Mouse (Mus musculus) kidney, postnatal 14 days (tissue): ENCODE measurements around the gene 2210016F16Rik.
"Not testable (repeated sequence)": the region's sequence is repeated elsewhere in the genome, so short reads cannot be mapped to it uniquely, and the experiment has no call there.

ENCODE experiments used
- DNase-seq: peaks from one replicate; pipeline ENCODE4 v3.0.0; 2022; ENCODE audit warnings: mixed read lengths

The 2210016F16Rik gene

DNA sequence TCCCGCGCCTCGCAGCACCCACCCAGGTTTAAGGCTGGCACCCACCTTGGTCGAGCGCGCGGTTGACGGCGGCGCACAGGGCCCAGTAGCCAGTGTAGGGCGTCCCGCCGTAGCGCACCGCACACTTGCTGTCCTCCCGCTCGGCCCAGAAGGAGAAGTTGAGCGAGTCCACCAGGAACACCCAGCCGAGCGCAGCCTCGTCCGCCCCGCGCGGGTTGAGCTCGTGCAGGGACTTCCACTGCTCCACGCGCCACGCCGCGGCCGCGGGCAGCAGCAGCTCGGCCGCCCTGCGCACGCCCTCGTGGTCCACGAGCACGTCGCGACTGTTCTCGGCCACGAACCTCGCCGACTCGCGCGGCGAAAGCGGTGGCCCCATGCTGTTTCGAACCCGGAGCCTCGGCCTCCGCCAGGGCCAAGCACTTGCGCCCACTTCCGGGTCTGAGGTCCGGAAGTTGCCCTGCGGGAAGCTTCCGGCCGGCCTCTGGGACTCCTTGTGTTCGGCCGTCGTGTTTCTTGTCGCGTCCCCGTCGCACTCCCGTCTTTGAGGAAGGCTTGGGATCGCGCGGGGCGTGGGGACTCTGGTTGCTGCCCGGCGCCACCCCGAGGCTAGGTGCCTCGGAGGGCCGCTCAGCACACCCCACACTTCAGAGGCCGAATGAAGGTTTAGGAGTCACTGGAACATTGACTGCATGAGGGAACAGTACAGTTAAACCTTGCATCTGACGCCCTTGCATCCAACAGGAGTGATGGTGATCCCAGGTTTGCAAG is at the start of gene 2210016F16Rik:
2210016F16Rik (minus strand) TSS at position 447 of the 768 bp plus-strand sequence.
- DNase-seq = peak; percentile 75

DNA sequence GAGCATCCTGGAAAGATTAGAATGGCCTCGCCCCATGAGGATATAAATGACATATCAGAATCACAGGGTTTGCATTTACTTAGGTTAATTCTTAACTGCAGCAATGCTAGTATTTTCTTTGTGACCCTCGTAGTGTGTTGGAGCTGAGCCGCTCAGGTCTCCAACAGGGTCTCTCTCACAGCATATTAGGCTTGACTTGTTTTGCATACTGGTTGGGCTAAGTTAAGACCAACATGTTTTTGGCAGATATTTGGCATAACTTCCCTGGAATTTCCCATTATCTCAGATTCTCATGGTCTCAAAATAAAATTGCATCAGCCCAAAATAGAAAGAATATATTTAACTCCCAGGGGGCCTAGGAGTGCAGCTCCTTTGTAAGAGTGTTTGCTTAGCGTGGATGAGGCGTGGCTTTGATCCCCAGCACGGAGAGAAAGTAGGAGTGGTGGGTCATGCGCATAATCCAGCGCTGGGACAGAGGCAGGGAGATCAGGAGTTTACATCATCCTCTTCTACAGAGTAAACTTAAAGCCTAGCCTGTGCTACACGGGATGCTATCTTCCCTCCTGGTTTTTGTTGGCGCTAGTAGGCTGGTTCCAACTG is 38.1 kb upstream of the 2210016F16Rik start:
- DNase-seq = no peak

DNA sequence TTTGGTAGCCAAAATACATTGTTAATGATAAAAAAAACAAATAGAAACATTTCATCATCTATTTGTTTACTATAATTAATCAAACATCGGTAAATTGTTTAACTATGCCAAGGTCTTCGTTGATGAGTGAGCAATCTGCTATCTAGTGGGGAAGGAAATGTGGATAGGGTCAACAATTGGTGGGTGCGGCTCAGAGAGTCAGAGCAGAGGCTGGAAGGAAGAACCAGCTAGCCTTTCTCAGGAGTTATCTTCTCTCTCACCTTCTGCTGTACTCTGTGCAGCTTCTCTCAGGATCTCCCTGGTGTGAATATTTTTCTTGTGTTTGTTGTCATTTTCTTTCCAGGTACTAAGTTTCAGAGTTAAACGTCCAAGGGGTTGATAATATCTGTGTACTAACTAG is 37.2 kb upstream of the 2210016F16Rik start:
- no peak for DNase-seq

DNA sequence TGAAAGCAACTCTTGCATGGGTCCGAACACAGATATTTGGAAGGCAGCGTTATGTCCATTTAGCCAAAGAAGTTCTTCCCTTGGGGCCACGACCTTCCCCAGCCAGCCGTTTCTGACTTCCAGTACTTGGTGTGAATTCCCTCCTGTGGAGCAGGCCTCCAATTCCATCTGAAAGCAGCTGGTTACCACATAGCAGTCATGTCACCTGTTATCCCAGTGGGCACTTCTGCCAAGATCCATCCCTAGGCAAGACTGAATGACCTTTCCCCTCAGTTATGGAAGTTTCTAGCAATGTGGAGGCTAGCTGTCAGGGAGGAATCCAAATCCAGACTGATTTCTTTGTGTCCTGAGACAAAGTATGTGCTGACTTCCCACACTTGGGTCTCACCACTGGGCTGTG is 36.0 kb upstream of the 2210016F16Rik start:
- DNase-seq = no peak

DNA sequence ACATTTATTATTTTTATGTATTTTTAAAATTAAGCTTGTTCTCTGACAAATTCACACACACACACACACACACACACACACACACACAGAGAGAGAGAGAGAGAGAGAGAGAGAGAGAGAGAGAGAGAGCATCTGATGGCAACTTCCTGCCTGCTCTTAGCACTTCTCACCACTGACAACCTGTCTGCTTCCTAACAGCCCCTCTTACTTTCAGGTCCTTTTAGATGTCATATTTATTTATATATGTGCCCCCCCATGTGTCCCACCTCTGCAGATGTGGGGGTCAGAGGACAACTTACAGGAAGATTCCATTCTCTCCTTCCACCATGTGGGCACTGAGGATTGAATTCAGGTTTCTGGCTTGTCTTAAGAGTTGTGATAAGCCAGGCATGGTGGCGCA is 34.2 kb upstream of the 2210016F16Rik start:
- no peak for DNase-seq

DNA sequence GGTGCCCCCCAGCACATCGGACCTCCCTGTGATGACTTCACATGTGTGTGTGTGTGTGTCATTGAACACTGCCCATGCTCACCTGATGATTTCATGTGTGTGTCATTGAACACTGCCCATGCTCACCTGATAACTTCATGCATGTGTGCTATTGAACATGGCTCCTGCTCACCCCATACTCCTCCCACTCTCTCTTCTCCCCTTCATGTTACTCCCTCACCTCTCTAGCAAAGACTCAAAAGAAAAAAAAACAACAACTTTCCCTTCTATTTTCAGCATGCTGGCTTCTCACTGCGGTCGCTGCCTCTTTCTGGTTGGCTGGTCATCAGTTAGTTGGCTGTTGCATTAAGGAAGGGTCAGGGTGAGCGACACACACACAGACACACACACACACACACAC is 33.6 kb upstream of the 2210016F16Rik start:
- DNase-seq = no peak

DNA sequence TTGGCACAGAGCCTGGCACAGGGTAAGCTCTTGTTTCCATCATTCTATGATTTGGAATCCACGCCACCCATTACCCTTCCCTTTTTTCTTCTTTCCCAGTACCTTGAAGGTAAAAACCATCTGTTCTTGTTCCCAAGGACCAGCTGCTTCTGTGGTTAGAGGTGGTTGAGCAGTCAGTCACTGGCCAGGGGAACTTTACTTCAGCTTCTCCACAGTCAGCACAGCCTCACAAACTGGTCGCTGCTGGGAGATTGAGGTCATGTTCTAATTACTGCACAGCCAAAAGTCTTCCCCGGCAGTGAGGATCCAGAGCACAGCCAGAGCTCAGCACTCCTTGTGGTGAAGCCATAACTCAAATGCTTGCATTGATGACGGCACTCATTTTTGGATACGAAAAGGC is 30.8 kb upstream of the 2210016F16Rik start:
- DNase-seq = no peak

DNA sequence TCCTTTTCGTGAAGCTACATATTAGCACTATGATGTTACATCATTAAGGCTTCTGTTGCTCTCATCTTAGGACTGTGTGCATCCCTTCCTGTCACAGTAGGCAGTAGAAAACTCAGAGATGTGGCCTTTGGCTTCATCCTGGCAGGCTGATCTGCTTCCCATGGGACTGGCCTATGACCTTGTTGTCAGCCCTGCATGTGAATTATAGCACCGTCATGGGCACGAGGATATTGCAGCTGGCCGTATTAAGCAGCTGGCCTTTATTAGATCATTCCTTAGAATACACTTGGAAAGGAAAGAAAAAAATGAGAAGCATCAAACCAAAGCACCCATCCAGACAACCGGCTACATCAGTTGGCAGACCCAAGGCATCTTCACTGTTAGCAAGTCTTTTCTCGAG is 30.3 kb upstream of the 2210016F16Rik start:
- DNase-seq = peak; percentile 56

DNA sequence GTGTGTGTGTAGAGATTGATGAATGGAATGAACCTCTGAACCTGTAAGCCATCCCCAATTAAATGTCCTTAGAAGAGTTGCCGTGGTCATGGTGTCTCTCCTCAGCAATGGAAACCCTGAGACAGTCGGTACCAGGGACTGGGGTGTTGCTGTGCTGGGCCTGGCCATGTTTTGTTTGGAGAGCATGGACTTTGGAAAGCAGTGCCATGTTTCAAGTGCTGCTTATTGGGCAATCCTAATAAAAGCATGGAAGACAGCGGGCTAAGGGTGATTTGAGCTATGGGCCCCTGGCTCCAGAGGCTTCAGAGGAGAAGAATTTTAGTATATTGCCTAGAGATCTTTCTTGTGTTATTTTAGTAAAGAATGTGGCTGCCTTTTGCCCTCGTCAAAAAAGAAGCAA is 26.0 kb upstream of the 2210016F16Rik start:
- no peak for DNase-seq

DNA sequence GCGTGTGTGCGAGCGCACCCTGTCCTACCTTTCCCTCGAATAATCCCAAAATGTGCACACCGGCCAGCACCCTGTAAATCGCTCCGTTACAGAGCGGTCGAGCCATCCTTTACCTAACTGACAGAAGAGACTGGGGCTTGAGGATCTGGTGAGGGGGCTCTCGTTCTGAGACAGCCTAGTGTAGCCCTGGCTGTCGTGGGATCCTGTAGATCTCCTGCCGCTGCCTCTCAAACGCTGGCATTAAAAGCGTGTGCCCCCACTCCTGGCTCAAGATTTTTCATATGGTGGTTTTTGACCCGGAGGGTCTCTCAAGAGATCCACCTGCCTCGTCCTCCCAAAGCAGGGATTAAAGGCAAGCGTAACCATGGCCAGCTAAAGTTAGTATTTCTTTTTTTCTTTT is 18.2 kb upstream of the 2210016F16Rik start, which contains the start of gene Hnrnpk:
Hnrnpk (minus strand) TSS at position 101 of the 400 bp plus-strand sequence.
- not testable (repeated sequence) for DNase-seq

DNA sequence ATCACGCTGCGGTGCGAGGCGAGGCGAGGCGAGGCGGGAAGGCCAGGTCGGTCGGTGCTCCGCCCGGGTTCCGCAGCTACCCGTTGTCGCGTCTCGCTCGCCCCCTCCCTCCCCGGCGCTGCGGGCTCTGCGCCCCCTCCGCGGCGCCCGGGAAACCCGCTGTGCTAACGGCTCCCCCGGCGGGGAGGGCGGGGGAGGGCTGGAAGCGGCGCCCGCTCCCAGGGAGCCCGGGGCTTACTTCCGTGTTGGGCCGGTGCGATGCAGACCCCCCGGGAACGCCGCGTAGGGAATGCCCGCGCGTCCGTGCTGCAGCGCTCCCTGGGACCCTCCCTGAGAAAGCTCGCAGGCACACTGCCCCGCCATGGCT is 17.7 kb upstream of the 2210016F16Rik start:
- DNase-seq = peak; percentile 93

DNA sequence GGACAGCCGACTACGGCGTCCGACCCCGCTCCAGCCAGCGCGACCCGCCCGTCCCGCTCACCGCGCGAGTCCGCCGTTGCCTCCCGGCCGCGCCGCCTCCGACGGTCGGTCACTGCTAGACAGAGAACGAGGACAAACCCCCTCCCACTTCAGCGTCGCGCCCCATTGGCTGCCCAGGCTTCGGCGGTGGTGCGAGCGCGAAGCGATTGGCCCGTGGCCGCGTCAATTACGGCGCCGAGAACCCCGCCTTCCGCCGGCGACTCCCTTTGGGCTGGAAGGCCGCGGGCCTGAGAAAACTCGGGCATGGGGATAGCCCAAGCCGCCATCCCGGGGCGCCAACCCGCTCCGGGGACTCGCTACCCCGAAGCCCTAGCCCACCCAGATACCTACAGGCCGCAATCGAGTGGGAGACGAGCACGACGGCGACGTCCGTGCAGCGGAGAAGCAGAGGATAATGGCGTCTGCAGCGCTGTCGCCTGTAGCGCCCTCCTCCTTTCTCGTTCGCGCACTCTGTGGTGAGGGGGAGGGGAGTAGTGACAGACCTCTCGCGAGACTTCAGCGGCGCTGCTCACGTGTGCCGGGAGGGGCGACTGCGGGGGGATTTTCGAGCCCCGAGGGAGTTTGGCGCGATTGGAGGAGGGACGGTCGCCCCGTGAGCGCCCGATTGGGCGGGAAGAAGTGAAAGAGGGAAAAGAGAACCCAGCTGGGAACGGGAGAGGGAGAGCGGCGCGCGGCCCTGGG is 17.1 kb upstream of the 2210016F16Rik start, which contains the start of gene Rmi1:
Rmi1 (plus strand) TSS at position 246 of the 741 bp plus-strand sequence.
- peak; percentile 98 for DNase-seq

DNA sequence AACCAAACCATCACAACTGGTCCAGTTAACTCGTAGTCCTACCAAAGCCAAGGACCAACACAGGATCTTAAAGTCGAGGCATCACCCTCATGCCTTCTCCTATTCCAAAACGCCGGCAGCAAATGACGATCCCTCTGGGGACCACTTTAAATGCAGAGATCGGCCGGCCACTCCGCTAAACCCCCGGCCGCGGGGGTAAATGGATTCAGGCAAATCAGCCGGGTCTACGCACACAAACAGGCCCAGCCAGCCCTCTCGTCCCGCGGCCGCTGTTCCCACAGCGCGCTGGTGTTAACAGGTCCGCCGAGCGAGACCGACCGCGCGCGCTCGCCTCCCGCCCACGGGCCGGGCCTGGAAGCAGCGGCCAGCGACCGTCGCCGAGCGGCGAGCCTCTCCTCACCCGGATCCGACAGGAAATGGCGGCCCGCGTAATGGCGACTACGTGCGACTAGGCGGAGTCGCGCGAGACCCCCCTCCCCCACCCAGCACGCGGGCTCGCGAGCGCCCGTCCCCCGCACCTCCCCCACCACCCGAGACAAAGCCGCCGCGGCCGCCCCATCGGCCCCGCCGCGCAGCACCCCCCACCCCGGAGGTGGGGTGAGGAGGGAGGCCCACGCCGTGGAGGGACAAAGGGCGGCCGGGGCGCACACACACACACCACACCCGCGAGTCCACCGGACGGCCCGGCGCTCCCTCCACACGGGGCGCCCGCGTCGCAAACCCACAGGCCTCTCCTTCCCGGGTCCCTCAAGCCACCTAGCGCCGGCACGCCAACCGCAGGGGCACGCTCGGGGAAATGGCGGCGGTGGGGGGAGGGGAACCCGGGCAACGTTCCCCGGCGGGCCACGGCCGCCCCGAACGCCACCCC is 16.3 kb upstream of the 2210016F16Rik start:
- peak; percentile 88 for DNase-seq

DNA sequence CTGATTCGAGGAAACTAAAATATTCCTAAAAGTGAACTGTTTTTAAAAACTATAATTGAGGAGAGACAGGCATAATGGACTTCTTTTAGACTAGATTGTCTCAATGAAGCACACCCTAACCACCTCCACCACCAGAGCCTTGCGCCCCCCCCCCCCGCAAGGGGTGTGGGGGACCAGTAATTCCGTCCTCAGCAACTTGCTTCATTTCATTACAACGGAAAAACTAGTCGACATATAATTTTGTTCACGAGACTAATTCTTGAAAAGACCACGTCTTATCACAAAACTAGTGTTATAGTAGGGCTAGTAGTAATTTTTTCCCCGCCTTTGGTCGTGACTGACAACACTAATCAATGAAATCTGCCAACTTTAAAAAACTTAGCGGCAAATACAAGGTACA is 15.6 kb upstream of the 2210016F16Rik start:
- DNase-seq = no peak

DNA sequence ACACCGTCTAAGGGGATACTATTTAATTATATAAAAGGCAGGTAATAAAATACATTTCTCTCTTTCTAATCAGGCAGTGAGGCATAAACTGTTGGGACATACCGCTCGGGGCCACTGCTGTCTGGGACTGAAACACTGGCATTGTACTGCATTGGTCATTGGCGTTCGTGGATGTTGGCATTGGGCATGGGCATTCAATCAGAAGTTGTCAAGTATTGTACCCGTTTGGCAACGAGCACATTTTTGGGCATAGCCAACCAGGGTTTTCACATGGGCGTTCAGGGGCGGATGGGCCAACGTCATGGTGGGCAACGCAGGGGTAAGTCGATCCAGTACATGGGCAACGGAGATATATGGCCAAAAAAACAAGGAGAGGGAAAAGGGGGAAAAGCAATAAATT is 12.6 kb upstream of the 2210016F16Rik start:
- DNase-seq = no peak

DNA sequence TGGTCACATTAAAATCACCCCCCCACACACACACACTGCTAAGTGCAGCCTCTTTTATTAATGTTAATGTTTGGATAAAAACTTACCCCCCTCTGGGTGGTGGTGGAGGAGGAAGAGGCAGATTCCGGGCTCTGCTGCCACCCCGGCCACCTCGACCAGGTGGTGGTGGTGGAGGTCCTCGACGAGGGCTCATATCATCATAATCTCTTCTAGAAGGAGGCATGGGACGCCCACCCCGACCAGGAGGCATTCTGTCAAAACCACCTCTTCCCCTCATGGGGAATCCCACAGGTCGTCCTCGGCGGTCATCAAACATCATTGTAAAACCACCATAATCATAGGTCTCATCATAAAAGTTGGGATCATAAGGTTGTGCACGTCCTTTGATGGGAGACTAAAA is 9.4 kb upstream of the 2210016F16Rik start:
- DNase-seq = not testable (repeated sequence)

DNA sequence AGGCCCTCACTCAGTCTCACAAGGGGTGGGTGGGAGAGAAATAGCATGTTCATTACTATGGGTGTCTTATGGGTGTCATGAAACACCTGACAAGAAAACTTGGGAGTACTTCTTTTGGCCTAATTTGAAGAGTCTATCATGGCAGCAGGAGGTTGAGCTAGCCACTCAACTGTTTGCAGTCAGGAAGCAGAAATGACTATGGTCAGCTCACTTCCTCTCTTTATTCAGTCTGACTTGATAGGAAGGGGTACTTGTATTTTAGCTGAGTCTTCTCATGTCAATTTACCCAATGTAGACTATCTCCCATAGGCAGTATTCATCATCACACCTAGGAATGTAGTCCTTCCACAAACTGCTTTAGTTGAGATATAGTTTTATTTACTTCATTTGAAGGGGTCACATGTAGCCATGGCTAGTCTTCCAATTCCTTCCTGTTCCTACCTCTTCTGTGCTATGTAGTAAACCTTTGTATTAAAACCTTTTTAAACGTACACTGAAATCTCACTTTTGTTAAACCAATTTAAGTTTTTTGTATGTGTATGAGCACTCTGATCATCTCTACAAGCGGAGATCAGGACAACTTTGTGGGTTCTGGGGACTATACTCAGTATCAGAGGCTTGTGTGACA is 4.4 kb upstream of the 2210016F16Rik start:
- DNase-seq = no peak

DNA sequence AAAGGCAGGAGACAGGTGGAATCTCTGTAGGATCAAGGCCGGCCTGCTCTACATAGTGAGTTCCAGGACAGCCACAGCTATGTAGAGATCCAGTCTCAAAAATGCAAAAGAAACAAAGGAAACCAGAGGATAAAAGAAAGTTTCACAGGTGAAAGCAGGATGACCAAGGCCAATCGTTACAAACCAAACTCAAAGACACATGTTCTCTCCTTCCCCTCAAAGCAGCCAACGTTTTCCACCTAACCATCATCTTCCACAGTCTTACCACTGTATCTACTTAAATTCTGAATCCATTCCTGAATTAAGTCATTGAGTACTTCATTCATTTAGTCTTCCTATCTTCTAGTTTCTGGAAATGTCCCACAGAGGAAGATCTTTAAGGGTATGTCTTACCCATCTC is 3.4 kb upstream of the 2210016F16Rik start:
- DNase-seq = no peak

DNA sequence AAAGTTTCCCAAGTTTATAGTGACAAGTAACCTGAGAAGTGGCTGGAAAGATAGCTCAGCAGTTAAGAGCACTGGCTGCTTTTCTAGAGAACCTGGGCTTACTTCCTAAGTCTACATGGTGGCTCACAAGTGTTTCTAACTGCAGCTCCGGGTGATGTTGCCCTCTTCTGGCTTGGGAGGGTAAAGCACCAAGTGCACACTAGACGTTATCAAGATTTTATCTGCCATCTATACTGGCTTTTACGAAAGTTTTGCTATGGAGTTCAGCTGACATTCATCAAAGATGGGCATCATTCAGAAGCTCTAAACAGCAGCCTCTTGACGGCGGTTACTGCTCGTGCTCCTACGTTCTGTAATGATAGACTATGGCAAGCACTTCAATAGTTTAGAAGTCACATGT is 2.9 kb upstream of the 2210016F16Rik start:
- peak; percentile 83 for DNase-seq

DNA sequence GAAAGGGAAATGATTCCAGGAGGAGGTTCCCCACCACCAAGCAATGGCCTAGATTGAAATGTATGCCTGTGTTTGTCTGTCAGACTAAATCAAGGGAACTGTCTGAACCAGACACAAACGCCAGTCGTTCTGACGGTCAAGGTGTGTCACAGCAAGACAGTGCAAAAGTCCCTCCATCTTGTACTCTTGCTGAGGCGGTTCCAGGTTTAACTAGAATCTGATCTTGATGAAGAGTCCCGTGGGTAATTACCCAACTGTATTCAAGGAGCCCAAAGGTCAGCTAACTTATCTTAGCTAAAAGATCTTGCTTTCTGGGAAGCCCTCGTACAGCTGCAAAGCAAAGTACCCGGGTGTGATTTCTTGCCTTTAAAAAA is 509 bp upstream of the 2210016F16Rik start:
- DNase-seq = no peak

DNA sequence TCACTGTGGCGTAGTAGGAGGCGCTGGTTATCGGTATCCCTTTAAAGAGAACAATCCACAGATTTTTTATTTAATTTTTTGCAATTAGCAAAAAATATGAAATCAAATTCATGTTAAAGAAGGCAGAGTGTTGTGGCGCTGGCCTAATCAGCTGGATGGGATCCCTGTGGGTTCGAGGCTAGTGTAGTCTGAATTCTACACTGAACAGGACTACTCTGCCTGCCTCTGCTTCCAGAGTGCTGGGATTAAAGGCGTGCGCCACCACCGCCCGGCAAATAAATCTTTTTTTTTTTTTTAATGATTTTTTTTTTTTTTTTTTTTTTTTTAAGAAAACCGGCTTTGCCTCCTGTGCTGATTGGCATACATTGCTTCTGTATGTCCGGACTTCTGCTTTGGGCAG is 654 bp downstream of the 2210016F16Rik start:
- no peak for DNase-seq

DNA sequence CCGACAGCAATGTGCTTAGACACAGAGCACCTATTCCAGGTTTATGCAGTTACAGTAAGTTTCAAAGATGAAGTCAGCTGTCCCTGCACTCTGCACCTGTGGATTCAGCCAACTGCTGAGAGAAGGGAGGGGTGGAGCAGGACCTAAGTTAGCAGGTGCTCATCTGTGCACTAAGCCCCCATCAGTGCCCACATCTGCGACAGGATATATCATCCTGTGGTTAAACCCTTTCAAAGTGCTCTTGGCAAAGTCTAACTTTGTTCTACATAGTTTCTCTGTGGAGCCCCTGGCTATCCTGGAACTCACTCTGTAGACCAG is 11.9 kb downstream of the 2210016F16Rik start:
- DNase-seq = no peak
